Mouse (Mus musculus) kidney, postnatal 14 days (tissue): ENCODE measurements at regions not wholly inside any gene's neighbourhood (a gene's known extent, or its start where the extent isn't known, plus 50 kb on each side); places are given as distances from the start of the nearest gene placed in this dataset.

Source experiments
- DNase-seq: peaks from one replicate; pipeline ENCODE4 v3.0.0; 2022; ENCODE audit warnings: mixed read lengths

- peak; percentile 2 for DNase-seq
Measured at GRCm38 (mm10) chrX:121301915-121302314, 989.0 kb upstream of the H2afb3 start.

DNA sequence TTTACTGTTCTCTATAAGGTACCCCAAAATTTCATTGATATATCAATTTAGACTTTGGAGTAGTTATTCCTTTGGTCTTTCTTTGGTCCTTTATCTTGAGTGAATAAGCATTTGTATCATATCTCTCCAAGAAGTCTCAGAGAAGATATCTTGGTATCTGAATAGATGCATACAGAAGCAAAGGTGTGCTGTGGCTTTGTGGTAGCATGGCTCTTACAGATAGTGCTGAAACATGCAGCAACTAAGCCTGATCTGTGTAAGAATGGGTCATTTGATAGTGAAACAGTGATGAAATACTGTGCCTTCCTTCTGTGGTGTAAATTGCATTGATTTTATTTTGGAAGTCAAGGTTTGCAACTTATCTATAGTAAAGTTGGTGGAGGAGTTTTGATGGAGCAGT lies 978.3 kb upstream of the H2afb3 start:
- DNase-seq = no peak

DNA sequence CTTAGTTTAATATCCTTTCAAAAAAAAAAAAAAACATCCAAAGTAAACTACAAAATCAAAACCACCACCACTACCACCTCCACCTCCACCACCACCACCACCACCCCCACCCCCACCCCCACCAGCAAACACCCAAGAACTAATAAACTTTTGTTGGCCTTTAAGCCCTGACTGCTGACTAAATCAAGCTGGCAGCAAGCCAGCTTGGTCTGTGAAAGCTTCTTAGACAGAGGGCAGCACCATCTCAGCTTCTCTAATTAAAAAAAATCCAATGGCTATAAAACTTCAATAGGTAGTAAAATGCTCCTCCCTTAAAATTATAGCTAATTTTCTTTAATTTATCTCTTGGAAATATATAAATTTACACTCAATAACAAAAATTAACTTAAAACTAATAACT lies 957.2 kb upstream of the H2afb3 start:
- DNase-seq = peak; percentile 0

DNA sequence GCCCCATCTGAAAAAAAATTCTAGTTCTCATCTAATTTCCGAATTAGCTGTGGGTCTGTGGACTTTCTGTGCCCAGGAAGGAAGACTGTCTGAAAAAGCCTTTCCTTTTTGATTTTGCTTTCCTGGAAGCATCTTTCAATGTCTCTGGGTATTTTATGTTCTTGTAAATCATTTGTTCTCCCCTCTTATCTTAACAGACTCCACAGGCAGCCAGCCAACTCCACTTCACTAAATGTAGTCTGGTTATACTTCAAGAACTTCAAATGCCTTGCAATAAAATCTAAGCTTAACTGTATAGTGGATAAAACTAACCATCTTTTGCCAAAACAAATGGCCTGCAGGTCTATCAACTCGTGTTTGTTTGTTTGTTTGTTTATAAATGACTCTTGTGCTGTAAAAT lies 956.7 kb upstream of the H2afb3 start:
- DNase-seq = peak; percentile 1

DNA sequence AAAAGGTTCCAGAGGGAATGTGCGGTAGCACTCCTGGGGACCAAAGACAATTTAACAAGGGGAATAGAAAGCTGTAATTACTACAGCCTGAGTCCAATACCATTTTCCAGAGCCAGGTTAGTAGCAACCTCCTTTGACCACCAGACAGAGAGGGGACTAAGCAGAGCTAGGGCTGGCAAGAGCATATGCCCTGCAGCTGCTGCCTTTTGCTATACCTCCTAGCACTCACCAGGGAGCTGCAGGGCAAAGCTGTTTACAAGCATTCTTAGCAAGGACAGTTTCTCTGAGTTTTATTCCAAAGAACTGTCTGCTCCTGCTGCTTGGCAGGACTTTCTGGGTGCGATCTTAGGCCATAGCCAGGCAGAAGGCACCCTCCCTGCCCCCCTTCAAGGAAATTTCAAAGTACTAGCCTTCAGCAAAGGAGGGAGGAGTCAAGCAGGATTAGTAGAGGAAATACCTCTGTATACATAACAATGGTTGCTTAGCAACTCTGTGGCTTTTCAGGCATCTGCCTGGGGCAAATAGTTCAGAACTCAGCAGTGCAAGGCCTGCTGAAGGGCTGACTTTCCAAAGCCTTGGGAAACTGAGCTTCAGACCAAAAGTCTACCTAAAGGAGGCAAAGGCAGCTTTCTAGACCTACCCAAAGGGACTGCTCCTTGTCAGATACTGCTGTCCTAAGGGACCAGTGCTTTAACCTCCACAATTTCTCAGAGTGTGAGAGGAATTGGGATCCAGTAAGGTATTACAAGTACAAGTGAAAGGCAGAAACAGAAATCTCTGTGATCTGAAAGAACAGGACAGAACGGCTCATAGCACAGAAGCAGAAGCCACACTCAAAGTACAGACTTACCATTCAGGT lies 919.5 kb upstream of the H2afb3 start:
- peak; percentile 0 for DNase-seq
